Mouse (Mus musculus): Measurements from ENCODE around the gene Gm21830.
"Not testable (repeated sequence)": the region's sequence is repeated elsewhere in the genome, so short reads cannot be mapped to it uniquely, and the experiment has no call there.

Gm21830 gene

GRCm38 (mm10) chr2:67413425-67413824 lies at the start of gene Gm21830:
Gene Gm21830 (plus strand): TSS chr2:67413725.
- not testable (repeated sequence) for DNase-seq (ENCODE audit: low spot score in 2 of 2)

GRCm38 (mm10) chr2:67364506-67364905 lies 49.0 kb upstream of the Gm21830 start:
- no peak for DNase-seq (ENCODE audit: low spot score in 2 of 2)

GRCm38 (mm10) chr2:67378504-67378903 lies 35.0 kb upstream of the Gm21830 start:
- no peak for DNase-seq (ENCODE audit: low spot score in 2 of 2)

- no peak for DNase-seq (ENCODE audit: low spot score in 2 of 2)
Observed at GRCm38 (mm10) chr2:67420853-67421252, 7.3 kb downstream of the Gm21830 start.

GRCm38 (mm10) chr2:67422799-67423198 lies 9.3 kb downstream of the Gm21830 start:
- no peak for DNase-seq (ENCODE audit: low spot score in 2 of 2)

GRCm38 (mm10) chr2:67433081-67433480 lies 19.6 kb downstream of the Gm21830 start, which contains the start of gene Gm26727:
Gene Gm26727 (minus strand): TSS chr2:67433181.
- no peak for DNase-seq (ENCODE audit: low spot score in 2 of 2)

- no peak for DNase-seq (ENCODE audit: low spot score in 2 of 2)
Observed at GRCm38 (mm10) chr2:67438309-67438708, 24.8 kb downstream of the Gm21830 start.

GRCm38 (mm10) chr2:67445780-67446179 lies 32.3 kb downstream of the Gm21830 start, which contains the start of gene Xirp2:
Gene Xirp2 (plus strand): TSS chr2:67446002.
- no peak for DNase-seq (ENCODE audit: low spot score in 2 of 2)

- DNase-seq (ENCODE audit: low spot score in 2 of 2), result no peak
Observed at GRCm38 (mm10) chr2:67446772-67447171, 33.2 kb downstream of the Gm21830 start.

- DNase-seq (ENCODE audit: low spot score in 2 of 2), result peak in 1 of 2 experiments; percentile 13
Observed at GRCm38 (mm10) chr2:67447206-67447605, 33.7 kb downstream of the Gm21830 start.

- DNase-seq (ENCODE audit: low spot score in 2 of 2), result no peak
Observed at GRCm38 (mm10) chr2:67460857-67461256, 47.3 kb downstream of the Gm21830 start.

GRCm38 (mm10) chr2:67467036-67467435 lies 53.5 kb downstream of the Gm21830 start:
- DNase-seq (ENCODE audit: low spot score in 2 of 2), result no peak

GRCm38 (mm10) chr2:67470030-67470429 lies 56.5 kb downstream of the Gm21830 start:
- not testable (repeated sequence) for DNase-seq (ENCODE audit: low spot score in 2 of 2)

GRCm38 (mm10) chr2:67477753-67478152 lies 64.2 kb downstream of the Gm21830 start:
- DNase-seq (ENCODE audit: low spot score in 2 of 2), result peak in 1 of 2 experiments; percentile 38

GRCm38 (mm10) chr2:67481051-67481450 lies 67.5 kb downstream of the Gm21830 start:
- DNase-seq (ENCODE audit: low spot score in 2 of 2), result no peak
